Mouse (Mus musculus) myocyte (in vitro differentiated cells): ENCODE measurements around the gene Armh1. TPM values are rescaled to one million over a fixed set of nuclear protein-coding genes. Genes with fewer than 3 reads are reported as not detected.

ENCODE experiments used
- H3K27me3 ChIP-seq: one replicate; pipeline ENCODE4 v1.6.1; 2011; ENCODE audit not compliant: control insufficient read depth, insufficient read depth, insufficient read length
- H3K36me3 ChIP-seq: one replicate; pipeline ENCODE4 v1.6.1; 2011; ENCODE audit not compliant: control insufficient read depth, insufficient read depth
- H3K4me2 ChIP-seq: one replicate; pipeline ENCODE4 v1.6.1; 2011; ENCODE audit warnings: low read depth, control low read depth
- H3K4me3 ChIP-seq: one replicate; pipeline ENCODE4 v1.5.1; 2011; ENCODE audit warnings: mild to moderate bottlenecking, control low read depth, moderate library complexity
- H3K79me2 ChIP-seq: one replicate; pipeline ENCODE4 v1.6.1; 2011; ENCODE audit not compliant: control insufficient read depth, insufficient read depth
- H3ac ChIP-seq: one replicate; pipeline ENCODE4 v1.6.1; 2011; ENCODE audit not compliant: control insufficient read depth, insufficient read length
- CEBPB ChIP-seq: IDR thresholded peaks from 2 replicates; pipeline ENCODE4 v1.6.1; 2011; ENCODE audit warnings: mild to moderate bottlenecking, moderate library complexity; ENCODE audit not compliant: poor library complexity, insufficient read depth, severe bottlenecking
- E2F4 ChIP-seq: IDR thresholded peaks from one replicate; pipeline ENCODE4 v1.6.1; 2011; ENCODE audit warnings: mild to moderate bottlenecking, control low read depth, moderate library complexity; ENCODE audit not compliant: insufficient read depth
- MAX ChIP-seq: IDR thresholded peaks from one replicate; pipeline ENCODE4 v1.6.1; 2011; ENCODE audit warnings: low read depth, mild to moderate bottlenecking, control low read depth
- MYOD1 ChIP-seq, 3 experiments: IDR thresholded peaks; one replicate each; pipeline ENCODE4 v1.6.1; 2011; ENCODE audit warnings: control low read depth in 2 of 3, low read depth in 2 of 3, mild to moderate bottlenecking in 2 of 3, moderate library complexity in 1 of 3; ENCODE audit not compliant: insufficient read length in 2 of 3, control insufficient read depth in 1 of 3
- MYOG ChIP-seq, 3 experiments: IDR thresholded peaks; one replicate each; pipeline ENCODE4 v1.6.1; 2011; ENCODE audit warnings: control low read depth in 2 of 3, low read depth in 2 of 3, mild to moderate bottlenecking in 2 of 3; ENCODE audit not compliant: insufficient read length in 2 of 3, control insufficient read depth in 1 of 3, insufficient read depth in 1 of 3
- POLR2A ChIP-seq: IDR thresholded peaks from one replicate; pipeline ENCODE4 v1.6.1; 2011; ENCODE audit warnings: low read depth, mild to moderate bottlenecking, control low read depth, moderate library complexity; ENCODE audit not compliant: insufficient read length
- POLR2AphosphoS2 ChIP-seq: IDR thresholded peaks from one replicate; pipeline ENCODE4 v1.6.1; 2011; ENCODE audit warnings: low read depth, control low read depth; ENCODE audit not compliant: insufficient read length
- REST ChIP-seq: IDR thresholded peaks from one replicate; pipeline ENCODE4 v1.6.1; 2011; ENCODE audit warnings: mild to moderate bottlenecking, control low read depth, moderate library complexity; ENCODE audit not compliant: insufficient read depth, insufficient read length
- SRF ChIP-seq: IDR thresholded peaks from one replicate; pipeline ENCODE4 v1.6.1; 2011; ENCODE audit warnings: low read depth; ENCODE audit not compliant: control insufficient read depth, insufficient read length
- TCF12 ChIP-seq: IDR thresholded peaks from one replicate; pipeline ENCODE4 v1.6.1; 2011; ENCODE audit warnings: mild to moderate bottlenecking, control low read depth; ENCODE audit not compliant: poor library complexity, insufficient read depth, severe bottlenecking
- TCF3 ChIP-seq: IDR thresholded peaks from one replicate; pipeline ENCODE4 v1.6.1; 2011; ENCODE audit warnings: low read depth, control low read depth; ENCODE audit not compliant: insufficient read length
- USF1 ChIP-seq: IDR thresholded peaks from one replicate; pipeline ENCODE4 v1.6.1; 2011; ENCODE audit warnings: low read depth, mild to moderate bottlenecking, control low read depth, moderate library complexity
- polyA plus RNA-seq: library from polyadenylated mRNA; unstranded; fragments of >200 nt; fragmentation: generic; extraction: Trizol; gene quantifications from one replicate; pipeline ENCODE4 v1.2.1, GENCODE M21; 2012; ENCODE audit warnings: missing spikeins

Gene Armh1
- polyA plus RNA-seq, 1 experiment, result not detected

GRCm38 (mm10) chr4:117230331-117230730, 21.6 kb downstream of the Armh1 start:
- Histone ChIP-seq H3K27me3 (peaks cover 38% of the 10 kb centered on the region), H3K4me2 (no peak overlapping the region), H3K36me3 (no peaks in the 10 kb centered on the region), H3K4me3 (no peak overlapping the region), H3K79me2 (no peaks in the 10 kb centered on the region), H3ac (no peak overlapping the region)
- TF ChIP-seq TCF3 (no peak), CEBPB (no peak), POLR2AphosphoS2 (no peak), MYOG (IDR thresholded peaks at IDR 0.05; ENCODE audit: control insufficient read depth in 1 of 3, insufficient read depth in 1 of 3, insufficient read length in 2 of 3, low read depth in 2 of 3) (no peak), REST (no peak), POLR2A (no peak), TCF12 (no peak), E2F4 (no peak), SRF (no peak), MAX (no peak), MYOD1 (IDR thresholded peaks at IDR 0.05; ENCODE audit: control insufficient read depth in 1 of 3, insufficient read length in 2 of 3, low read depth in 2 of 3) (no peak)

GRCm38 (mm10) chr4:117229590-117229989, 22.3 kb downstream of the Armh1 start:
- H3K27me3 ChIP-seq, result peaks cover 31% of the 10 kb centered on the region
- no peak overlapping the region for H3K4me2 ChIP-seq
- TF ChIP-seq MAX (no peak), MYOD1 (IDR thresholded peaks at IDR 0.05; ENCODE audit: control insufficient read depth in 1 of 3, insufficient read length in 2 of 3, low read depth in 2 of 3) (no peak), SRF (no peak), REST (no peak), TCF3 (no peak), MYOG (IDR thresholded peaks at IDR 0.05; ENCODE audit: control insufficient read depth in 1 of 3, insufficient read depth in 1 of 3, insufficient read length in 2 of 3, low read depth in 2 of 3) (no peak), TCF12 (no peak), POLR2AphosphoS2 (no peak), E2F4 (no peak), USF1 (no peak), POLR2A (no peak), CEBPB (no peak)
- H3K79me2 ChIP-seq, result no peaks in the 10 kb centered on the region
- no peak overlapping the region for H3K4me3 ChIP-seq
- no peaks in the 10 kb centered on the region for H3K36me3 ChIP-seq
- H3ac ChIP-seq, result no peak overlapping the region

GRCm38 (mm10) chr4:117225250-117225649, 26.7 kb downstream of the Armh1 start:
- Histone ChIP-seq H3K79me2 (no peaks in the 10 kb centered on the region), H3K27me3 (peaks cover 20% of the 10 kb centered on the region)
- no peak for TF ChIP-seq POLR2AphosphoS2
- no peak for TF ChIP-seq E2F4
- TF ChIP-seq USF1, result no peak
- no peak for TF ChIP-seq MAX
- no peak for TF ChIP-seq TCF3
- TF ChIP-seq TCF12, result no peak
- no peak for TF ChIP-seq MYOG (IDR thresholded peaks at IDR 0.05; ENCODE audit: control insufficient read depth in 1 of 3, insufficient read depth in 1 of 3, insufficient read length in 2 of 3, low read depth in 2 of 3)
- no peak for TF ChIP-seq CEBPB

GRCm38 (mm10) chr4:117224122-117224521, 27.8 kb downstream of the Armh1 start:
- Histone ChIP-seq H3K36me3 (no peaks in the 10 kb centered on the region), H3K4me3 (no peak overlapping the region), H3K4me2 (no peak overlapping the region)

More at GRCm38 (mm10) chr4:117225250-117225649, 26.7 kb downstream of the Armh1 start:
- Histone ChIP-seq H3K4me2 (no peak overlapping the region), H3ac (no peak overlapping the region), H3K36me3 (no peaks in the 10 kb centered on the region), H3K4me3 (no peak overlapping the region)

DNA sequence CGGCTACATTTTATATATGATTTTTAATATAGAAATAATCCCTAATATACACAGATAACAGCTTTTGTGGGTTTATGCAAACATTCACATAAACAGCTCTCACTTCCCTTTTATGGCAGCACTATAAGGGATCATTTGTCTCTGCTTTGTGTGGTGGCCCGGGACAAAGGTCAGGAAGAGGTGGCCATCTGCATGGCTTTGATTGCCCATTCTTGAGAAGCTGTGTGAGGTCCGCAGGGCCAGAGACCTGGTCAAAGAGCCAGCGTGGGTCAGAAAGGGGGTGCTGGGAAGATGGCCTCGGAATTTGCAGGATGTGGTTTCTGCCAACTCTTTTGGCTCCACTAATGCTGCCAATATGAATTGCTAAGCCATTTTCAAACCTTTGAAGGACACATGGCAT, 28.9 kb downstream of the Armh1 start:
- H3K4me2 ChIP-seq, result no peak overlapping the region
- H3K4me3 ChIP-seq, result no peak overlapping the region
- H3ac ChIP-seq, result no peak overlapping the region
- no peaks in the 10 kb centered on the region for H3K79me2 ChIP-seq
- H3K36me3 ChIP-seq, result no peaks in the 10 kb centered on the region
- no peak for TF ChIP-seq MYOG (IDR thresholded peaks at IDR 0.05; ENCODE audit: control insufficient read depth in 1 of 3, insufficient read depth in 1 of 3, insufficient read length in 2 of 3, low read depth in 2 of 3)
- no peak for TF ChIP-seq POLR2AphosphoS2
- TF ChIP-seq TCF12, result no peak
- TF ChIP-seq CEBPB, result no peak
- no peak for TF ChIP-seq MAX
- TF ChIP-seq USF1, result no peak
- no peak for TF ChIP-seq REST
- TF ChIP-seq E2F4, result no peak
- TF ChIP-seq MYOD1 (IDR thresholded peaks at IDR 0.05; ENCODE audit: control insufficient read depth in 1 of 3, insufficient read length in 2 of 3, low read depth in 2 of 3), result no peak
- no peak for TF ChIP-seq SRF
- no peak for TF ChIP-seq TCF3
- TF ChIP-seq POLR2A, result no peak
- H3K27me3 ChIP-seq, result peaks cover 4% of the 10 kb centered on the region

More at GRCm38 (mm10) chr4:117224122-117224521, 27.8 kb downstream of the Armh1 start:
- peaks cover 15% of the 10 kb centered on the region for H3K27me3 ChIP-seq
- TF ChIP-seq USF1 (no peak), MYOG (IDR thresholded peaks at IDR 0.05; ENCODE audit: control insufficient read depth in 1 of 3, insufficient read depth in 1 of 3, insufficient read length in 2 of 3, low read depth in 2 of 3) (no peak), E2F4 (no peak), SRF (no peak), POLR2A (no peak), TCF12 (no peak), POLR2AphosphoS2 (no peak)
- H3ac ChIP-seq, result no peak overlapping the region
- H3K79me2 ChIP-seq, result no peaks in the 10 kb centered on the region
